Mouse (Mus musculus) adrenal gland, postnatal 4 days (tissue): ENCODE measurements around the gene Nit1. TPM values are rescaled to one million over a fixed set of nuclear protein-coding genes. Genes with fewer than 3 reads are reported as not detected.

Experiments used
- DNase-seq, 2 experiments: peaks; one replicate each; pipeline ENCODE4 v3.0.0; 2021 to 2022; ENCODE audit warnings: low spot score in 2 of 2, mixed read lengths in 2 of 2
- total RNA-seq, 2 experiments: library from RNA; stranded (reverse); gene quantifications; 2 replicates each; pipeline ENCODE4 v1.2.3; 2021

The Nit1 gene
- total RNA-seq, 2 experiments from 2014 or later: 62.0 to 68.3 TPM

DNA sequence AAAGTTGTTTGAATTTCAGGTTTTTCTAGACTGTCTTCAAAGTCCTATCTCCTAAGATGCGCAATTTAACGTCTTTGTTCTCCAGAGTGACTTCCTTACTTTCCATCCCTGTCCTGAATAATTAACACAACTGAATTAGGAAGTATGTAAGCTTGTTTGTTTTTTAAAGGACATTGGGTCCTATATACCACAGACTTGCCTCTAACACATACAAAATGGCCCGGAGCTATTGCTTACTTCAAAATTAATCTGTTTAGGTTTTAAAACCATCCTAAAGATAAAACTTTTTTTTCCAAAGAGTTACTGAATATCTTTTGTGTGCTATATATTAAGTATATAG is 50.4 kb downstream of the Nit1 start:
- DNase-seq: no peak

DNA sequence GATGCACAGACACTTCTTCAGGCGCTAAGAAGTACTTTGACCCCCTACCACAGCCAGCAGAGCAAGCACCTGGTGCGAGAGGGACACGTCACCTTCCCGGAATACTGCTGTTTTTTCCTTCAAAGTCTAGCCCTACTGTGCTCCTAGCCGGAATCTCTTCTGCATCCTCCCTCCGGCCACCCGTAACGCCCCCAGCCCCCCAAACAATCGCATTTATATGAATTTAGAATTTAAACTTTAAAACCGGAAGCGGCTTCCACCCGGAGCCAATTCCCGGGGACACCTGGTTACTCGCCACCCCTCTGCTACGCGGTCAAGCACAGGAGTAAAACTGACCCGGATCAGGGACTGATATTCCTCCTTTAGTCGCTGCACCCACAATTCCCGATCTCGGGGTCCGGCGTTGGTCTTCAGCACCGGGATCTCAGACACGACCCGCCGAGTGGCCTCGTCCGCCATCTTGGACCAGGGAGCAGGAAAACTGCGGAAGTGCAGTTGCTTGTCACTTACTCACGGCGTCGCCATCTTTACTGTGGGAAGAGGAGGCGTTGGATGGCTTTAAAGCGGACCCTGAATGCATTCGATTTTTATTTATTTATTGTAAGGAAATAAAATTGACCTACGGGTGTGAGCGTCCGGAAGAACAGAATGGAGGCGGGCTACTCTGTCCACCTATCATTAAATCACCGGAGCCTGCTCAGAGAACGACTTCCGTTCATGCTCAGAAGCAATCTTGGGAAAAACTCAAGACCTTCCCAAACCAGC is 51.0 kb downstream of the Nit1 start, which contains the start of gene Ufc1:
Ufc1 (minus strand) TSS at position 727 of the 765 bp plus-strand sequence.
- DNase-seq: peak; percentile 61 to 65

DNA sequence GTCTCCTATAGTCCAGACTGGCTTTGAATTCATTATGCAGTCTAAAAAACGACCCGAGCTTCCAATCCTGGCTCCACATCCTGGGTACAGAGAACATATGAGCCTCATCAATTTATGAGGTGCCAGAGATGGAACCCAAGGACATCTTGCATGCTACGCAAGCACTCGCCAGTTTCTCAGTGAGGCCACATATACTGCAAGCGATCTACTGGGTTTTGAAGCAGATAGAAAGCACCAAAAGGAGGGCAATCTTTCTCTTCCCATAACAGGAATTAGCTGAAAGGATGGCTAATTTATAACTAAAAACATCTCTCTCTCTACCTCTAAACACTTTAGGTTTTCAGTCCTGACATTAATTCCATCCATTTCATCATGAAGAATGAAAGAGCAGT is 51.5 kb downstream of the Nit1 start:
- DNase-seq: no peak

DNA sequence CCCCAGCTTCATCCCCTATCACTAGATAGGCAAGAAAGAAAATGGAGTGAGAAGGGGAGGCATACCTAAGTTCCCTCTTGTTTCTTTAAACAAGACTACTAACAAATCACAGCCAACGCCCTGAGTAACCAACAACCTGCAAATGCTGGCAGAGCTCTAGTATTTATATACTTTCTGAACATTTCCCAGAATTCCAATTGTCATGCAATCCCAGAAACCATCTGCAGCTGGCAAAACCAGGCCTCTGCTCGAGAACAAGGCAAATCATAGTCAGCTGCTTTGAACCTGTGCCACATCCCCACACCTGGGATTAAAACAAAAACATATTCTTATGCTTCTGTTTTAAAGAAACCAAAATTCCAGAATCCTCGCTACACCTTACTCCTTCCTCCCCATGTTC is 52.1 kb downstream of the Nit1 start:
- no peak for DNase-seq

DNA sequence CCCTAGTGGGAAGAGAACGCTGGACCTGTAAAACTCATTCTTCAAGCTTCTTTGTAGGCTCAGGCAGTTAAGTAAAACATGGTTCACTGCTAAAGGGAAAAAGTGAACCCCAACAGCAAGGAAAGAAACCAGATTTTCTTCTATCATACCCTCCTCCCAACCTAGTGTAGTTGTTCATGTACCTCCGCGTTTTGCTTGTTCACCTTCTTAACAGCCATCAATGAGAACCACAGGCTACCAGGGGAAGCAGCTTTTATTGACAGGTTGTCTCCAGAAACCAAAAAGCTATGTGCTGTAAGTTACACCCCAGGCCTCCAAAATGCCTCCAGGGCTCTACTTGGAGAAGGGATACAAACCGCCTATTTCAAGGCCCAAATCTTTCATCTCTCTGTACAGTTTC is 57.1 kb downstream of the Nit1 start:
- no peak for DNase-seq

Other genes starting within 250 kb of the Nit1 start
- gene Cfap126, start 231.7 kb downstream of the Nit1 start, total RNA-seq: 1 to 10 TPM; 2.1 to 2.7 TPM
- gene Sdhc, start 195.0 kb downstream of the Nit1 start, total RNA-seq: 100 to 1,000 TPM; 359 to 386 TPM
- gene Mpz, start 194.9 kb downstream of the Nit1 start, total RNA-seq: 10 to 100 TPM; 23.9 to 53.3 TPM
- 10 to 100 TPM; 29.5 to 32.0 TPM for gene Pcp4l1, start 149.4 kb downstream of the Nit1 start, total RNA-seq
- gene Nr1i3, start 131.7 kb downstream of the Nit1 start, total RNA-seq: 10 to 100 TPM in 1 of 2 experiments, under 1 TPM in 1; 0.92 to 10.3 TPM
- gene Tomm40l, start 123.1 kb downstream of the Nit1 start, total RNA-seq: 10 to 100 TPM; 41.6 to 43.5 TPM
- gene Apoa2, start 120.6 kb downstream of the Nit1 start, total RNA-seq: 100 to 1,000 TPM in 1 of 2 experiments, 10 to 100 TPM in 1; 18.3 to 847 TPM
- 10 to 100 TPM; 22.4 to 23.2 TPM for gene Fcer1g, start 111.3 kb downstream of the Nit1 start, total RNA-seq
- gene Adamts4, start 95.2 kb downstream of the Nit1 start, total RNA-seq: 1 to 10 TPM; 4.3 to 4.5 TPM
- gene Ndufs2, start 94.3 kb downstream of the Nit1 start, total RNA-seq: 100 to 1,000 TPM; 446 to 477 TPM
- gene B4galt3, start 75.3 kb downstream of the Nit1 start, total RNA-seq: 10 to 100 TPM; 48.4 to 56.3 TPM
- gene Ppox, start 64.5 kb downstream of the Nit1 start, total RNA-seq: 10 to 100 TPM; 55.8 to 57.1 TPM
- 10 to 100 TPM; 51.4 to 56.0 TPM for gene Usp21, start 57.7 kb downstream of the Nit1 start, total RNA-seq
- gene Ufc1, start 50.6 kb downstream of the Nit1 start, total RNA-seq: 100 to 1,000 TPM; 138 to 155 TPM
- 10 to 100 TPM; 41.2 to 43.1 TPM for gene Dedd, start 16.5 kb downstream of the Nit1 start, total RNA-seq
- gene Pfdn2, start within 50 bp of the Nit1 start, total RNA-seq: 100 to 1,000 TPM; 120 to 125 TPM
- 1 to 10 TPM; 6.2 to 6.8 TPM for gene Klhdc9, start 15.2 kb upstream of the Nit1 start, total RNA-seq
- under 1 TPM; 0.34 to 0.59 TPM for gene Nectin4, start 24.5 kb upstream of the Nit1 start, total RNA-seq
- 1 to 10 TPM; 3.2 to 4.7 TPM for gene Arhgap30, start 43.3 kb upstream of the Nit1 start, total RNA-seq
- gene Usf1, start 65.7 kb upstream of the Nit1 start, total RNA-seq: 10 to 100 TPM; 81.4 to 84.8 TPM
- 10 to 100 TPM in 1 of 2 experiments, 1 to 10 TPM in 1; 6.3 to 15.1 TPM for gene Tstd1, start 73.2 kb upstream of the Nit1 start, total RNA-seq
- gene F11r, start 91.9 kb upstream of the Nit1 start, total RNA-seq: 10 to 100 TPM; 43.0 to 47.0 TPM
- gene Alyref2, start 157.8 kb upstream of the Nit1 start, total RNA-seq: 1 to 10 TPM; 8.5 to 9.1 TPM
- not detected for gene Itln1, start 189.6 kb upstream of the Nit1 start, total RNA-seq
- under 1 TPM; 0.14 to 0.31 TPM for gene Cd244a, start 213.5 kb upstream of the Nit1 start, total RNA-seq